Mouse (Mus musculus) hindbrain, embryonic 16.5 days (tissue): ENCODE measurements around the gene Glt8d2. TPM values are rescaled to one million over a fixed set of nuclear protein-coding genes. Genes with fewer than 3 reads are reported as not detected.

Experiments used
- polyA plus RNA-seq: library from polyadenylated mRNA; unstranded; fragments of >200 nt; fragmentation: Nextera tagmentation; extraction: Ambion mirVana; gene quantifications from 2 replicates; pipeline ENCODE4 v1.2.1, GENCODE M21; 2015

The Glt8d2 gene
- polyA plus RNA-seq, 1 experiment from 2014 or later, result 1.5 TPM

Other genes starting within 250 kb of the Glt8d2 start
- gene Gm1553, start 198.0 kb downstream of the Glt8d2 start, polyA plus RNA-seq, result not detected in 2 replicates
- 30.5 and 32.7 TPM in 2 replicates for gene 1190007I07Rik, start 67.4 kb downstream of the Glt8d2 start, polyA plus RNA-seq
- gene Tdg, start 60.8 kb downstream of the Glt8d2 start, polyA plus RNA-seq, result 123 and 150 TPM in 2 replicates
- gene Hcfc2, start 5.5 kb upstream of the Glt8d2 start, polyA plus RNA-seq, result 37.7 and 44.6 TPM in 2 replicates
- 37.3 and 38.5 TPM in 2 replicates for gene Nfyb, start 73.5 kb upstream of the Glt8d2 start, polyA plus RNA-seq
- 87.1 and 104 TPM in 2 replicates for gene Txnrd1, start 143.3 kb upstream of the Glt8d2 start, polyA plus RNA-seq
- gene Eid3, start 176.0 kb upstream of the Glt8d2 start, polyA plus RNA-seq, result 0.35 TPM in 2 replicates